Mouse (Mus musculus): ENCODE measurements at regions not wholly inside any gene's neighbourhood (a gene's known extent, or its start where the extent isn't known, plus 50 kb on each side); places are given as distances from the start of the nearest gene placed in this dataset.

- H3K4me3 ChIP-seq (replicated peaks): no peak overlapping the region
These were observed 270.2 kb upstream of the Myt1l start for GRCm38 (mm10) chr12:29257735-29258547.

GRCm38 (mm10) chr12:29258548-29258874, 269.7 kb upstream of the Myt1l start:
- H3K4me1 ChIP-seq (replicated peaks): peaks cover 5% of the 10 kb centered on the region
- no peak overlapping the region for H3K27ac ChIP-seq
- H3K27me3 ChIP-seq: no peaks in the 10 kb centered on the region
- H3K9me3 ChIP-seq (replicated peaks): no peaks in the 10 kb centered on the region
- H3K4me3 ChIP-seq (replicated peaks): no peak overlapping the region
- DNase-seq (no peak), ATAC-seq (ENCODE audit: low read depth) (no peak)
- no peak overlapping the region for H3K9ac ChIP-seq
- H3K4me2 ChIP-seq: no peak overlapping the region
- no peaks in the 10 kb centered on the region for H3K36me3 ChIP-seq

More at GRCm38 (mm10) chr12:29257735-29258547, 270.2 kb upstream of the Myt1l start:
- no peaks in the 10 kb centered on the region for H3K27me3 ChIP-seq
- DNase-seq (no peak), ATAC-seq (ENCODE audit: low read depth) (no peak)
- H3K36me3 ChIP-seq: no peaks in the 10 kb centered on the region
- H3K4me1 ChIP-seq (replicated peaks): peaks cover 5% of the 10 kb centered on the region
- no peak overlapping the region for H3K27ac ChIP-seq
- no peaks in the 10 kb centered on the region for H3K9me3 ChIP-seq (replicated peaks)
- WGBS (ENCODE audit: insufficient replicate concordance): 24% methylated on average over 16 of the region's 16 CpGs
- H3K9ac ChIP-seq: no peak overlapping the region
- no peak overlapping the region for H3K4me2 ChIP-seq

GRCm38 (mm10) chr12:29258966-29259365, 269.2 kb upstream of the Myt1l start:
- Histone ChIP-seq H3K4me3 (replicated peaks) (no peak overlapping the region), H3K9ac (no peak overlapping the region), H3K4me1 (replicated peaks) (peaks cover 5% of the 10 kb centered on the region), H3K36me3 (no peaks in the 10 kb centered on the region), H3K27me3 (no peaks in the 10 kb centered on the region), H3K9me3 (replicated peaks) (no peaks in the 10 kb centered on the region), H3K27ac (no peak overlapping the region), H3K4me2 (no peak overlapping the region)
- ATAC-seq (ENCODE audit: low read depth) (no peak), DNase-seq (no peak)
- WGBS (ENCODE audit: insufficient replicate concordance): 60% methylated on average over 7 of the region's 7 CpGs

- no peaks in the 10 kb centered on the region for H3K4me1 ChIP-seq (replicated peaks)
- ATAC-seq (ENCODE audit: low read depth): no peak
- no peaks in the 10 kb centered on the region for H3K27me3 ChIP-seq
- H3K9ac ChIP-seq: no peak overlapping the region
- no peaks in the 10 kb centered on the region for H3K9me3 ChIP-seq (replicated peaks)
- no peak overlapping the region for H3K4me3 ChIP-seq (replicated peaks)
- no peaks in the 10 kb centered on the region for H3K36me3 ChIP-seq
- H3K27ac ChIP-seq: no peak overlapping the region
- no peak for DNase-seq
- no peak overlapping the region for H3K4me2 ChIP-seq
- WGBS (ENCODE audit: insufficient replicate concordance): 69% methylated on average over 4 of the region's 4 CpGs
These were observed 254.0 kb upstream of the Myt1l start for GRCm38 (mm10) chr12:29274166-29274565.

- DNase-seq (no peak), ATAC-seq (ENCODE audit: low read depth) (no peak)
- Histone ChIP-seq H3K9me3 (replicated peaks) (no peaks in the 10 kb centered on the region), H3K36me3 (no peaks in the 10 kb centered on the region), H3K4me1 (replicated peaks) (no peaks in the 10 kb centered on the region), H3K4me2 (no peak overlapping the region), H3K9ac (no peak overlapping the region), H3K4me3 (replicated peaks) (no peak overlapping the region), H3K27ac (no peak overlapping the region), H3K27me3 (peaks cover 2% of the 10 kb centered on the region; the same call in 1 of the 2 replicates)
- 47% methylated on average over 4 of the region's 4 CpGs for WGBS (ENCODE audit: insufficient replicate concordance)
These were observed 252.5 kb upstream of the Myt1l start for GRCm38 (mm10) chr12:29275676-29276075.

GRCm38 (mm10) chr12:29279631-29280080, 248.5 kb upstream of the Myt1l start:
- no peak overlapping the region for H3K4me3 ChIP-seq (replicated peaks)
- H3K4me1 ChIP-seq (replicated peaks): no peaks in the 10 kb centered on the region
- DNase-seq (no peak), ATAC-seq (ENCODE audit: low read depth) (no peak)
- H3K9ac ChIP-seq: no peak overlapping the region
- 8% methylated on average over 13 of the region's 13 CpGs for WGBS (ENCODE audit: insufficient replicate concordance)
- no peaks in the 10 kb centered on the region for H3K36me3 ChIP-seq
- no peak overlapping the region for H3K4me2 ChIP-seq
- H3K27ac ChIP-seq: no peak overlapping the region
- no peaks in the 10 kb centered on the region for H3K9me3 ChIP-seq (replicated peaks)
- peaks cover 2% of the 10 kb centered on the region; the same call in 1 of the 2 replicates for H3K27me3 ChIP-seq

- WGBS (ENCODE audit: insufficient replicate concordance): 18% methylated on average over 9 of the region's 9 CpGs
- H3K4me3 ChIP-seq (replicated peaks): no peak overlapping the region
- H3K27me3 ChIP-seq: peaks cover 2% of the 10 kb centered on the region; the same call in 1 of the 2 replicates
- no peaks in the 10 kb centered on the region for H3K9me3 ChIP-seq (replicated peaks)
- no peak for DNase-seq
- H3K27ac ChIP-seq: no peak overlapping the region
- H3K9ac ChIP-seq: no peak overlapping the region
- no peak overlapping the region for H3K4me2 ChIP-seq
- no peaks in the 10 kb centered on the region for H3K36me3 ChIP-seq
- no peak for ATAC-seq (ENCODE audit: low read depth)
- no peaks in the 10 kb centered on the region for H3K4me1 ChIP-seq (replicated peaks)
These were observed 247.9 kb upstream of the Myt1l start for GRCm38 (mm10) chr12:29280081-29280788.

GRCm38 (mm10) chr12:29280861-29281630, 247.1 kb upstream of the Myt1l start:
- WGBS (ENCODE audit: insufficient replicate concordance): 36% methylated on average over 17 of the region's 17 CpGs
- Histone ChIP-seq H3K4me3 (replicated peaks) (no peak overlapping the region), H3K27me3 (peaks cover 2% of the 10 kb centered on the region; the same call in 1 of the 2 replicates), H3K9ac (no peak overlapping the region), H3K36me3 (no peaks in the 10 kb centered on the region), H3K27ac (no peak overlapping the region), H3K4me2 (no peak overlapping the region), H3K4me1 (replicated peaks) (no peaks in the 10 kb centered on the region), H3K9me3 (replicated peaks) (no peaks in the 10 kb centered on the region)
- DNase-seq: no peak
- no peak for ATAC-seq (ENCODE audit: low read depth)

- H3K9me3 ChIP-seq (replicated peaks): no peaks in the 10 kb centered on the region
- 27% methylated on average over 2 of the region's 2 CpGs for WGBS (ENCODE audit: insufficient replicate concordance)
- DNase-seq (no peak), ATAC-seq (ENCODE audit: low read depth) (no peak)
- no peaks in the 10 kb centered on the region for H3K27me3 ChIP-seq
- no peaks in the 10 kb centered on the region for H3K36me3 ChIP-seq
- no peak overlapping the region for H3K9ac ChIP-seq
- H3K27ac ChIP-seq: no peak overlapping the region
- no peak overlapping the region for H3K4me3 ChIP-seq (replicated peaks)
- H3K4me1 ChIP-seq (replicated peaks): peaks cover 6% of the 10 kb centered on the region; the same call in 1 of the 2 replicates
- no peak overlapping the region for H3K4me2 ChIP-seq
These were observed 239.4 kb upstream of the Myt1l start for GRCm38 (mm10) chr12:29288801-29289200.

- 17% methylated on average over 23 of the region's 23 CpGs for WGBS (ENCODE audit: insufficient replicate concordance)
- DNase-seq: peak; percentile 77
- Histone ChIP-seq H3K27me3 (no peaks in the 10 kb centered on the region), H3K4me1 (replicated peaks) (peaks cover 6% of the 10 kb centered on the region; the same call in 1 of the 2 replicates), H3K9me3 (replicated peaks) (no peaks in the 10 kb centered on the region), H3K4me3 (replicated peaks) (peak overlapping the region; percentile 32), H3K27ac (no peak overlapping the region), H3K9ac (peak overlapping the region; percentile 19; the same call in 1 of the 2 replicates), H3K4me2 (peak overlapping the region; percentile 51), H3K36me3 (no peaks in the 10 kb centered on the region)
- peak; percentile 96 for ATAC-seq (ENCODE audit: low read depth)
These were observed 237.4 kb upstream of the Myt1l start for GRCm38 (mm10) chr12:29290591-29291351.

- no peak overlapping the region for H3K4me2 ChIP-seq
- no peaks in the 10 kb centered on the region for H3K36me3 ChIP-seq
- 52% methylated on average over 5 of the region's 5 CpGs for WGBS (ENCODE audit: insufficient replicate concordance)
- no peak overlapping the region for H3K9ac ChIP-seq
- DNase-seq: no peak
- ATAC-seq (ENCODE audit: low read depth): no peak
- no peak overlapping the region for H3K4me3 ChIP-seq (replicated peaks)
- no peaks in the 10 kb centered on the region for H3K27me3 ChIP-seq
- H3K27ac ChIP-seq: no peak overlapping the region
- no peaks in the 10 kb centered on the region for H3K9me3 ChIP-seq (replicated peaks)
- H3K4me1 ChIP-seq (replicated peaks): no peaks in the 10 kb centered on the region
These were observed 230.2 kb upstream of the Myt1l start for GRCm38 (mm10) chr12:29297984-29298383.

All from liver, embryonic 13.5 days (tissue).